Mouse (Mus musculus) liver, adult 2 months (tissue): ENCODE data around the gene Sbno2.

Source experiments
- CTCF ChIP-seq: fragments of 200-500 bp; IDR thresholded peaks from 2 replicates; pipeline ENCODE4 v1.5.1; 2011; ENCODE audit warnings: low read depth, low read length, control low read depth
- POLR2A ChIP-seq: fragments of 200-500 bp; IDR thresholded peaks from 2 replicates; pipeline ENCODE4 v1.6.1; 2011; ENCODE audit warnings: low read length, control low read depth; ENCODE audit not compliant: insufficient read depth; ENCODE audit errors: extremely low read depth

GRCm38 (mm10) chr10:80036832-80037231, 68.5 kb downstream of the Sbno2 start:
- TF ChIP-seq CTCF: no peak
- TF ChIP-seq POLR2A: no peak
